Mouse (Mus musculus) heart, postnatal 4 days (tissue): ENCODE results near the gene Trio. TPM values are rescaled to one million over a fixed set of nuclear protein-coding genes. Genes with fewer than 3 reads are reported as not detected.
A peak's percentile ranks its signal among the peaks of the same experiment; 100 is the strongest.

ENCODE experiments used
- DNase-seq: peaks from one replicate; pipeline ENCODE4 v3.0.0; 2021
- total RNA-seq, 2 experiments: library from RNA; stranded (reverse); gene quantifications; 2 replicates each; pipeline ENCODE4 v1.2.3; 2021

Gene Trio
- total RNA-seq, 2 experiments from 2014 or later, result 91.2 to 98.7 TPM

DNA sequence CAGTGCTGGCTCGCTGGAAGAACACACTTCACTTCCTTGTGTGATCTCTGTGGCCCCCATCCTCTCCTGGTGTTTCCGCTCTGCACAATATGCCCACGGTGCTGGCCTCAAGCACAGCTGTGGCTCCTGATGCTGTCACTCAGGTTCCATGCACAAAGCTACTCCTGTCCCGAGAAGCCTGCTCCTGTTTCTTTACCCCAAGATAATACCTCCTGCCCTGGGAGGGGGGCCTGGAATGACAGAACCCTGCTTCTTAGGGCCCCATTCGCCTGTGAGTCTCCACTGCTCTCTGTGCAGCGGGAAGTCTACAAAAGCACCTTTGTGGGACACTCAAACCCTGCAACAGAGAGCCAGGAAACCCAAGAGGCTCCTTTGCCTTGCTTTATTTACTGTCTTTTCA is 232.4 kb downstream of the Trio start:
- DNase-seq, result no peak

DNA sequence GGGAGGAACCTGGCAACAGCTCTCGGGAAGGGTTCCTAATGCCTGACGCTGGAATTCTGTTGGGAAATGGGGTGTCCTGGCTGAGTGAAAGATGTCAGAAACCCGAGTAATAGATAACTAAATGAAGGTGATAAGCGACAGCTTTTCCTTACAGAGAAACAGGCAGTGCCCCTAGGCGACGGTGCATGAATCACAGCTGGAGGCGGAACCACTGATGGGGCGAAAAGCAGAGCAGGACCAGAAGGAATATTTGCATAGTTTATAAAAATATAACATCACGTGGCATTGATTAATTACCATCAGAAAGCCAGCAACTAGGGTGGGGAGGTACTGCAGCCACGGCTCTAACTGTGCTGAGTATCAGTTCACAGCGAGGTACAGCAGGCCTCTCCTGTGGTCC is 233.2 kb downstream of the Trio start:
- DNase-seq, result no peak

DNA sequence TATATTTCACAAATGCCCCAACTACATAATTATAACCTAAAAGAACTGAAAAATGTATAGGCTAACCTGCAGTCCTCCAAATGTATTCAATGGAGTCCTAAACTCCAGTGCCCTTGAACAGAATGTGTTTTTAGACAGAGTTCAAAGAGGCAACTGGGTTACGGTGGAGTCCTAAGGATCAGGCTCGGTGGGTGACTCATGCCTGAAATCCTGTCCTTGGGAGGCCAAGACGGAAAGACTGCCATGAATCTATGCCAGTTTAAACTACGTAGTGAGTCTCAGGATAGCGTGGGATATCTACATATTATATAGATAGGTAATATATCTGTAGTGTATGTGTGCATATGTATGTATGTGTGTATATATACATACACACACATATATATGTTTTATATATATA is 234.5 kb downstream of the Trio start:
- DNase-seq, result no peak

DNA sequence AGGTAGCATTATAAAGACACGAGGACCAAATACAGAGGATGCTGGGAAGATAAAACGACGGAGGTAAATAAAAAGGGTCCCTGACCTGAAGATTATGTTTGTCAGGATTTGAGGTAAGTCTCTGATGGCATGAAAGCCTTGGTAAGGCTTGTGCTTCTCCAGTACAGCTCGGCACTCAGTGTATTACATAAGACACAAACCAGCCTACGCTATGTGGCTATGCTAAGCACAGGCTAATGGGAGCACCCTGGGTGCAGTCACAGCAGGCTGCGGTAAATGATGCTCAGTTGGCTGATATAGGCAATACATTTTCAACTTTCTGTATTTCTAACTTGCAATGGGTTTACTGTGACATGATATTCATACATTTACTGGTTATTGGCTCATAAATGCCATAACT is 234.9 kb downstream of the Trio start:
- DNase-seq, result no peak

DNA sequence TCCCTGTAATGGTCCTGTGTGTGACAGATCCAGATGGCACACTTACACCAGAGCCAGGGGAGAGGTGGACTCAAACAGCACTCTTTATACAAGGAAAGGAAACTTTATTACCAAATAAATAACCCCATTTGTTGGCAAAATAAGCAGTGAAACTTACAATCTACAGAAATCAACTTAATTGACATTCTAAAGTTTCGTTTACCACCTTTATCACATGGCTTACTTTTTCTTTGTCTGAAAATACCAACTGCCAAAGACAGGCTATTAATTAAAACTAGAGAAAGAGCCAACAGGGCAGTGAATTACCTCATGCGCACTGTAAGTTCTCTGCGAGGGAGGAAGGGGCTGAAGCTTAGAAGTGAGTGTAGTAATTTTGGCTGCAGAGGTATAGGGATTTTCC is 236.3 kb downstream of the Trio start:
- DNase-seq, result no peak

DNA sequence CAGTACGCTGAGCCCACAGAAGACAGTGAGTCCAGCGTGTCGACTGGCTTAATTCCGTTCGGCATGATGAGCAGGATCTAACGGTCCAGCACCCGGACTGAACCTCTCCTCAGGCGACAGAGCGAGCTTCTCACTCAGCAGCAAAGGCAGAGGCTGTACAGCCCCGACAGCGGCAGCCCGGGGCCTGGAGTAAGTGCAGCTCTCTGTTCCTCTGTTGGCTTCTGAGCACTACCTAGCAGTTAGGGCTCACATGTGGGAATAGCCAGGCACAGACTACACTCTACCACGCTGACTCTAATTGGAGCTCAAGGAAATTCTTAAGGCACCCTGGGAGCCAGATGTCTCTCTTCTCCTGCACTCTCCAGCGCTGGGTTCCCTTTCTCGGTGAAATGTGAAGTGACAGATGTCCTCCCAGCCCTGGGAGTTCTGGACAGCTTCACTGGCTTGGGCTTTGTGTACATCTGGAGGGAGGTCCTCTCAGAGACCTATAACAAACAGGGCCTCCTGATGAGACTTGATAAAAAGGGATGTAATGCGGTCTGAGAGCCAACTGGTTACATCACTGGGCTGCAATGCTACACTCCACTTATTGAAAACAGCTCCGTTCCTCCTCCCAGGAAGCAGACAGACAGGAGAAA is 237.4 kb downstream of the Trio start:
- peak; percentile 72 for DNase-seq

DNA sequence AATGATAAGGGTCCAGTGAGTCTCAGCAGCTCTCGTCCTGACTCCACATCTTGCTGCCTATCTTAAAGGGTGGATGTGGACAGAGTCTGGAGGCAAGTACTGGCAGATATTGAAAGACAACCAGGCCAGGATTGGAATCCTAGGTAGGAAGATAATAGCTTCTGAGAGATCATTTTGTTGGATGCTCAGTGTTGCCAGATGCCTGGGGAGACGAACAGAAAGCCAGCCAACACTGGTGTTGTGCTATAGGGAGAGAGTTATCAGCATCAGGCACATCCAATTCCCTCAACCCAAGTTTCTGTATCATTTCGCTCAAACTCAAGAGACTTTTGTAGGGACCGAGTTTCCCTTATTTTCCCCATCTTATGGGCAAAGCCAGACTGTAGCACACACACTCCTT is 238.5 kb downstream of the Trio start:
- DNase-seq, result no peak

DNA sequence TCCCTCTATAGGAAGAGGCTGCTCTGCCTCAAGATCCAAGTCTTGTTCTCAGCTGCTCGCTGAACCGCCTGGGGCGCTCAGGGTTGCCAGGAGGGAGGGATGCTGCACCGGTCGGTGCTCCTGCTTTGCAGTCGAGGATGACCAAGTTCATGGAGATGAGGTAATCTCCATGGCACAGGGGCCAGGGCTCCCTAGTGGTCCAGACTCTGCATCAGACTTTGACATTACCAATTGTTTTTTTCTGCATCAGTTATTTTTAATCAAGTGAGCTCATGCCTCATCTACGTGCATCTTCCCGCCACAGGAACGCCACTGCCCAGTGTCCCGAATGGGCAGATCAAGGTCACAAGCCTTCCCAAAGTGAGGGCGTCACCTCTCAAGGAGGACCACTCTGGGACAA is 239.2 kb downstream of the Trio start:
- DNase-seq, result peak; percentile 43

DNA sequence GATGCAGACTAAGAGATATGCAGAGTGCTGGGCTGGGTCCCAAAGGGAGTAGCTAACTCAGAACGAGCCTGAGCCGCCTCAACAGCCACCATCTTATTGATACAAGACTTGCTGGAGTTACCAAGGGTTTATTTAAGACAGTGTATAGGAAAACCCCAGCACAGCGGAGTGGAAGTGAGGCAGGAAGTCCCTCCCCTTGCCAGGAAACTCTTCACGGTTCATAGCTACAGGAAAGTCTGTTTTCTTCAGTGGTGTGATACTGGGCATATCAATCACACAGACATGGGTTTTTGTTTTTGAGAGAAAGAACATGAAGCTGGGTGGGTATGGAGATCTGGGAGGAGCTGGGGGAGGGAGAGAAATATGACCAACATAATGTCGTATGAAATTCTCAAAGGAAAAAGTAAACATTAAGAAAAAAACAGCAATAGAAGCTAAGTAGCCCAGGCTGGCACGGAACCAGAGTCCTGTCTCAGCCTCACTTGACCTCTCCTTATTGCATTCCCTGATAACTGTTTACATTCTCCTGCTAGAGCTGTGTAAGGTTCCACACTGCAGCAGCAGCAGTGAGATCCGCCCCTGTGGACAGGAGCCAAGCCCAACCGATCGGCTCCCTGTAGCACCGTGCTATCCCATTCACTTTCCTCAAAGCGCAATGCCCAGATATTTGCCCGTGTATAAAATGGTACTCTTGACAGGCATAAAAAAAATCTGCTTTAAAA is 240.2 kb downstream of the Trio start:
- DNase-seq, result peak; percentile 70

DNA sequence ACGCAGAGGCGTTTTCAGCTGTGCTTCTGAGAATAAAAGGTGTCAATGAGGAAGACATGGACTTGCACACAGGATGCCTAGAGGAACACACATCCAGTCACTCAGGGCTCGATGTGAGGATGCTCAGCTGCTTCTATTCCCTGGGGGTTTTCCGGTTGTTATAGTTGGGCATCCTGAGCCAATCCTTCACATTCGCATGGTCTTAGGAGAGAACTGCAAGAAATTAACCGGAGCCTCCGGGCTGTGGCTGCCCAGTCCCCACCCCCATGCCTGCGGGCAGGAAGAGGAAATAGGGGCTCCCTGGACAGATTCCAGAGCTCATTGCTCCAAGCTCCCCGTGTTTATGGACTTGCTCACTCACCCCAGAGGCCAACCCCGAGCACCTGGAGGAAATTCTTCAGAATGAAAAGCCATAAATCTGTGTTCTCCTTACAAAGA is 241.5 kb downstream of the Trio start:
- DNase-seq, result peak; percentile 60

DNA sequence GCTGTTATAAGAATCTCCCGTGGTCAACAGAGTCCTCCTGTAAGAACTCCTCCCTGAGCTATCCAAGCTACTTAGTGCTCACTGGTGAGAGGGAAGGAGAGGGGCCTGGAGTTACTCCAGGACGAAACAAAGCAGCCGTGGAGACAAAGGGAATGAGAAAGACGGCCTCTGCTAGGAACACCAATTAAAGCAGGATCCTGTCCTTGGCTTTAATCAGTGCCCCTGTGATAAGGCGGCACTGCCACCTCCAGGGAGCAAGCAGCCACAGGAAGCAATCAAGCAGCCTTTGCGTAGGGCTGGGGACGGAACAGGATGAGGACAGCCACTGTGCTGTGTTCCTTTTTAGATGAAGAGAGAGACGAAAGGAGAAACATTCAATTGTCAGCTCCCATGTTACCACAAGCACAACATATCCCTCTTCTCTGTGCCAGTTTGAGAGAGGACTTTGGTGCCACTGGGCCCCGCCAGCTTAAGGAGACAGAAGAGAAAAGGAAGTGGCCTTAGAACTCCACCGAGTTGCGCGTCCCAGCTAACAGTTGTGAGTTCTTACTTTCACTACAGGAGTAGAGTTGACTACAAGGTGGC is 242.0 kb downstream of the Trio start:
- DNase-seq, result peak; percentile 33

DNA sequence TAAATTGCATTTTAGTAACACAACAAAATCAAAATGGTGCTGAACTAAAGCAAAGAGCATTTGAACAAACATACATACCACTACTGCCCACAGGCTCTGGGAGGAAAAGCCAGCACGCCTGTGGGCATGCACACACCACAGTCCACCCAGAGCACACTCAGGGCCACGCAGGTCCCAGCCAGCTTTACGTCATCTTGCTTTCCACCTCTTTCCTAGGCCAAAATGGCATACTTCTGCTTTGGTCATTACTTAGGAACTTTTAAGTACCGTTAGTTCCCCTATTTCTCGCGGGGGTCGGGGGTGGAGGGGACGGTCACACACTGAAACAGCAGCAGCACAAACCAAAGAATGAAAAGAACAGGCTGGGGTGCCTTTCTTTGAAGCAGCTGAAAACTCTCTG is 242.6 kb downstream of the Trio start:
- peak; percentile 40 for DNase-seq

DNA sequence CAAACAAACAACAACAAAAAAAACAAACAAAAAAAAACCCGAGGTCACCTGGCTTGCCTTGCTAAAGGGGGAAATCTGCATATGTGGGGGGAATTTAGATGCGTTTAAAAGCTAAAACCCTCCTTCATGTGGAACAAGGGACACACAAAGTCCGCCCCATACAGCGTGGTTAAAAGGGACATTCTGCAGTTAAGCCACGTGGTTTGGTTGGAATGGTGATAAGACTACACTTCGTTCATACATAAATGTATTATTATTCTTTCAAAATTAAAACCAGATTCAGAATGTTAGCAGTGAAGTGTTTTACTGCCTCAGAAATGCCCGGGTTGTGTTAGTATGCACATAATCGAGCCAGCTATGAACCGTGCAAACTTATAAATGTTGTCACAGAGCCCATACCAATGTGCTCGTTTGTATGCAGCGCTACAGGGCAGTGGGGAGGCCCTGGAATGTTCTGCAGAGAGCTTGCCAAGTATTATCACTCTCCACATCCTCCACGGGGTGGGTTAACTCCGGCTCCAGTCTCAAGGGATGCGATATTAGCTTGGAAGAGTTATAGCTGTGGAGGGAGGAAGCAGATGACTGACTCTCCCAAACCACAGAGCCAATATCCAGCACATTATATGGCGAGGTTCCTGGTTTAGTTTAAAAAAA is 243.1 kb downstream of the Trio start:
- peak; percentile 63 for DNase-seq

DNA sequence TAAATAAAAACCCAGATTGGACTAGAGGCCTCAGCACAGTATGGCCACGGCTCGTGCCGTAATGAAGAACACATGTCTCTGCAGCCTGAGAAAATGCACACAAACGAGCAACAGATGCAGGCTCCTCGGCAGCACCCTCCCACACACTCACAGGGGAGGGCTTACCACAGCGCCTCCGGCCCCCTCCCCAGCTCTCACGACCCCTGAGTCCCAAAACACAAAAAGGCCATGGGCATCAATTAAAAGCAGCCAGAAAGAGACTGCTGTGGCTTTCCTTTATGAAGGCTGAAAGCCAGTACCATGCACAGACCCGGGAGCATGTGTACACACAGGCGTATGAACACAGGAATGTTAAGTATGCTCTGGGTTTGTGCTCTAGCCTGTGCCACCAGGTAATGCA is 245.8 kb downstream of the Trio start:
- DNase-seq, result no peak

DNA sequence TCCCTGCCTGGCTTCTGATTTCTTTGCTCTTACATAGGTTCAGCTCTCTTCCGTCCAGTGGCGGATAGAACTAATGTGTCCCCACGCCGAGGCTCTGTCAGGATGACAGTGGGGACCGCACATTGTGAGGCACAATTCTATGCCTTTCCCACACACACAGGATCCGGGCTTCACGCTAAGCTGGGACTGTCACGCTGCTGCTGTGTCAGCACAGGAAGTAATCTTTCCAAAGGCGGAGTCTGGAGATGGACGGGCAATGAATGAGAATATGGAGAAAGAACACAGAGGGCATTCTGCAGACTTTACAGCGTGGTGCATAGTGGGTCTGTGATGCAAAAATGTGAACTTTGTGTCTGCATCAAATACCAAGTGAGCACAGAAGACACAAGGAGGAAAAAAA is 246.2 kb downstream of the Trio start:
- peak; percentile 23 for DNase-seq

DNA sequence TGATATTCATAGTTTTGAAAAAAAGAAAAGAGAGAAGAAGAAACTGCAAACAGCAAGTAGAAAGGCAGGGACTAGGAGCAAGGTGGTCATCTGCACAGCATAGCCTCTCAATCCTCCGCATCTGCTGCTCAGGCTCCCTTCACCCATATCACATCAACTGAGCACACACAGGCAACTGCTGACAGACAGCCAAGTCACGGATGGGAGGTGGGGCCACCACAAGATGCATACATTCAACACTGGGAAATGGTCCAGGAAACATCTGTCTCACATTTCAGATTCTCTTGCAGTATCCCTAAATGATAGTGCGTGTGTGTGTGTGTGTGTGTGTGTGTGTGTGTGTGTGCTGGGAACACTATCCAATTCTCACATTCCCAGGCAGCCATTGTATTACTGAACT is 247.4 kb downstream of the Trio start:
- DNase-seq, result no peak

DNA sequence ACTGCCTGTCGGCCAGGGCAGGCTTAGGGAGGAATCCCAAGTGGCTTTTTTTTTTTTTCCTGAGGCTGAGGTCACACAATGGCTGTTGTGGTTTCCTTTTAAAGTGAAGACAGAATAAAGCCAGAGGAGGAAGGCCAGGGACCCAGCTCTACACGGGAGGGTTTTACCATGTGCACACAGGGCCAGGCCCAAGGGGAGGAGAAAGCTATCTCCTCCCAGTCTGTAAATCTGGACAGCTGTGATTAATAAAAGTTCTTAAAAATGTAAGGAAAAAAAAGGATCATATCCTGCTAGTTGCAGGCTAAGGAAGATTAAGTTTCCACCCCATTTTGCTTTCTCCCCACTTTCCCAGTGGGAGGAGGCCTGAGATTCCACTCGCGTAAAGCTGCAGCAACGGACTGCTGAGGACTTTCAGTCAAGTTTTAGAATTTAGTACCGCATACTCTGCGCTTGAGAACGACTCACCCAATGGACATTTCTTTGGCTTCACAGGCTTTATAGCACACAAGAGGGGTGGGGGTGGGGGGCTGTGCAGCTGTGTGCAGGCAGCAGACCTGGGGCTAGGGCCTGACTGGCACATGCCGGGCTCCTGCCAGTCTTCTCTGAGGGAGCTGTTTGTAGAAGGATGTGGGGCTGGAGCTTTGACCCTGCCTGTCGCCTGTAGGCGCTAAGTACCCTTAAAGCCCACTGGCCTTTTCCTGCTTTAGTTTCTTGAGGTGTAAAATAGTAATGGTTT is 248.0 kb downstream of the Trio start:
- DNase-seq, result no peak

DNA sequence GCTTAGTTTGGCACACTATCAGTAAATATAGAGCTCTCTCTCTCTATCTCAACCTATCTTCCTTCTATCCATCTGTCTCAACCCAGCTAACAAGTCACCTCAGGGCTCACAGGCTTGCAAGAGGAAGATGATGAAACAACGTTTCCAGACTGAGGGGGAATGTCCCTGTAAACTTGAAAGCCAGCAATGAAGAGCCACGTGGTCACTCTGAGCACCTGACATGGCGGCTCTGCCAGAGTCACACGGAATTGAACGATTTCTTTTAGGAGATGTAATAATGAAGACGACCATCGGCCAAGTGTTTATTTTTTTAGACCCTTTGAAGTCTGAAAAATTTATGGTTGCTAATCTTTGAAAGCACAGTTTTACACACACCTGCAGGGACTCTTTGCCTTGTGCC is 251.2 kb downstream of the Trio start:
- no peak for DNase-seq

DNA sequence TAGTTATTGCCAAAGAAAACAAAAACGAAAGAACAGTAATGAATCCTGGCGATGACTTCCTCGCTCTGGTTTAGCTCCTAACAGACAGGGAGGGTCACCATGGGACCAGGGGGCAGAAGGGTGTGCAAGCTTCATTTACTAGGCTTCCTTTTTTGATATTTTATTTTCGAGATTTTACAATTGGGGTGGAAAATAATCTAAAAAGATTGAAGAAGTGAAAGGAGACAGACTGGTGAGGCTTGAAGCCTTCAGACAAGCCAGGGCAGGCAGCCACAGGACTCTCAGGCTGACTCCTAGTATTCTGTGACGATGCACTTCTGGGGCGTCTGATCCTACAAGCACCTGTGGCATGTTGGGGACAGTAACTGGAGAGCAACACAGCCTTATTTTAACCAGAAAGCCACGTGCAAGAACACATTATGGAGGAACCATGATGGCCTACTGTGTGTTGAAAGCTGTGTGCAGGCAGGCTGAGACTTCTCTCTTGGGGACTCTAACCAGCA is 253.5 kb downstream of the Trio start:
- DNase-seq, result no peak

DNA sequence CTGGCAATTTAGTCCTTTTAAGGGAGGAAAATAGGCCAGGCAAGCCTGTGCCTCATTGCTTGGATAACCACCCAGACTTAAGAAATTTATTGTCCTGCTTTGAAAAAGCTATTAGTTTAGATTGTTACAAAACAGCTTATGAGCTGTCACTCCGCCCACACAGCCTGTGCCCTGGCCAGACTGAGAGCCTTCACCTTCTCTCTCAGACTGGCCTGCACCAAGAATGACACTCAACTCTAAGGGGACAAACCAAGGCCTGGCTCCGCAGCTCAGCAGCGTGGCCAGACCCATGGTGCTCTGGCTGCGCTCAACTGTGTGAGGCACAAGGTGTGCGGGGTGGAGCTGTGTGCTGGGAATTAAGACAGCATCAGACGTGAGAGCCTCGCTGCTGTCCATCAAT is 254.1 kb downstream of the Trio start:
- DNase-seq, result no peak

DNA sequence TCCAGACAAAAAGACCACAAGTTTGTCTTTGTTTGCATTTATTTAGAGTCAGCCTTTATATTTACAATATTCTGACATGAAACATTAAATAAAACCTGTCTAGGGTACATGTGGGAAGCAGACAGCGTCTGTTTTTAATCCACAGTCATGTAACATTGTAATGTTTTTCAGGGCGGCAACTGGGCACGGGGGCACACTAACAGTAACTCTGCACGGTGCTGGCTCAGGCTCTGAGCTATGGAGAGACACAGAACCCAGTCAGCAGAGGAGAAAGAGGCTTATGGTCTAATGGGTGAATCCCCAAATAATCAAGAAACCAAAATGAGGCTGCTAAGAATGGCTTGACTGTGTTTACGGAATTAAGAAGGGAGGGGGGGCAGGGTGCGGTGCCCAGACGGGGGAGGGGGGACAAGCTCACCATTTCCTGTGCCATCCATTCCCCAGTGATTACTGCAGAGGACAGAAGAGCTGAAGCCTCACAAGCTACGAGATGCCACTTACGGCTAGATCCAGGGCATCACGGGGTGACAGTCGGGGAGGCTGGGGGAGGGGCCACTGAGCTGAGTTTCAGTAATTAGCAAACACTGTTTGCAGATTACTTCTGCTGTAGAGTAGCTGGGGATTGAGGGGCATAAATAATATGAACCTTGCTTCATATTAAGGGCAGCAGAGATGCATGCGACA is 255.0 kb downstream of the Trio start:
- no peak for DNase-seq

DNA sequence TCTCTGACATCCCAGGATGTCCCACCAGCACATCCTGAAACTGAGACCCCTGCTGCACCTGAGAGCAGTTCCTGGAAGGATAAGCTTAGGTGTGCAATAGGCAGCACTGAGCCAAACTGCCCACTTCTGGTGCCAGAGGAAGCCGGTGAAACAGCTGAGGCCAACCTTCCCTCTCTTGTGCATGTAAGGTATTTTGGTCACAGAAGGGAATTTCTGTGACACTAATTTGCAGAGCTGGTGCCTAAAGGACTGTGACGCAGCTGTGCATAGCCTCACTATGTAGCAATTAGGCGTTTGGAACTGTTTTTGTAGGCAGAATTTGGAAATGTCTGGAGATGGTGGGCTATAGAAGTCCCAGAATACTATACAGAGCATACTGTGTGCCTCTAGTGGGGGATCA is 264.2 kb downstream of the Trio start:
- DNase-seq, result no peak
